Mouse (Mus musculus): ENCODE results near the gene Syn3. TPM values are rescaled to one million over a fixed set of nuclear protein-coding genes. Genes with fewer than 3 reads are reported as not detected.

Syn3 gene
- polyA plus RNA-seq, 1 experiment from 2014 or later, result 0.99 TPM

GRCm38 (mm10) chr10:86492089-86492907 lies 6.4 kb downstream of the Syn3 start:
- Histone ChIP-seq H3K27ac (ENCODE audit: low read depth, low read length) (no peak overlapping the region), H3K9ac (ENCODE audit: low read depth, low read length) (no peak overlapping the region), H3K36me3 (ENCODE audit: control insufficient read depth, insufficient read depth, low read length) (no peaks in the 10 kb centered on the region), H3K4me3 (ENCODE audit: low read depth, low read length) (no peak overlapping the region), H3K27me3 (ENCODE audit: control insufficient read depth, insufficient read depth, low read length) (no peaks in the 10 kb centered on the region), H3K9me3 (replicated peaks; ENCODE audit: control insufficient read depth, low read length) (no peaks in the 10 kb centered on the region), H3K4me1 (ENCODE audit: control insufficient read depth, insufficient read depth, low read length) (no peaks in the 10 kb centered on the region; the same call in 1 of the 2 replicates), H3K4me2 (no peak overlapping the region)
- ATAC-seq (replicated peaks; ENCODE audit: insufficient number of reproducible peaks, low FRiP score, low TSS enrichment), result no peak
- WGBS (ENCODE audit: insufficient replicate concordance), result 32% methylated on average over 2 of the region's 2 CpGs

GRCm38 (mm10) chr10:86491316-86492088 lies 7.2 kb downstream of the Syn3 start:
- H3K9ac ChIP-seq (ENCODE audit: low read depth, low read length), result no peak overlapping the region
- no peak for ATAC-seq (replicated peaks; ENCODE audit: insufficient number of reproducible peaks, low FRiP score, low TSS enrichment)
- no peaks in the 10 kb centered on the region for H3K27me3 ChIP-seq (ENCODE audit: control insufficient read depth, insufficient read depth, low read length)
- H3K27ac ChIP-seq (ENCODE audit: low read depth, low read length), result no peak overlapping the region
- no peak overlapping the region for H3K4me3 ChIP-seq (ENCODE audit: low read depth, low read length)
- H3K4me1 ChIP-seq (ENCODE audit: control insufficient read depth, insufficient read depth, low read length), result no peaks in the 10 kb centered on the region
- no peak overlapping the region for H3K4me2 ChIP-seq
- 33% methylated on average over 3 of the region's 3 CpGs for WGBS (ENCODE audit: insufficient replicate concordance)
- no peaks in the 10 kb centered on the region for H3K36me3 ChIP-seq (ENCODE audit: control insufficient read depth, insufficient read depth, low read length)
- no peaks in the 10 kb centered on the region for H3K9me3 ChIP-seq (replicated peaks; ENCODE audit: control insufficient read depth, low read length)

- WGBS (ENCODE audit: insufficient replicate concordance), result 66% methylated on average over 5 of the region's 5 CpGs
- Histone ChIP-seq H3K4me2 (no peak overlapping the region), H3K4me3 (ENCODE audit: low read depth, low read length) (no peak overlapping the region), H3K27ac (ENCODE audit: low read depth, low read length) (no peak overlapping the region), H3K9ac (ENCODE audit: low read depth, low read length) (no peak overlapping the region), H3K4me1 (ENCODE audit: control insufficient read depth, insufficient read depth, low read length) (no peaks in the 10 kb centered on the region), H3K36me3 (ENCODE audit: control insufficient read depth, insufficient read depth, low read length) (no peaks in the 10 kb centered on the region), H3K27me3 (ENCODE audit: control insufficient read depth, insufficient read depth, low read length) (no peaks in the 10 kb centered on the region), H3K9me3 (replicated peaks; ENCODE audit: control insufficient read depth, low read length) (no peaks in the 10 kb centered on the region)
- ATAC-seq (replicated peaks; ENCODE audit: insufficient number of reproducible peaks, low FRiP score, low TSS enrichment), result no peak
Measured at GRCm38 (mm10) chr10:86488544-86488943, 10.2 kb downstream of the Syn3 start.

- H3K9ac ChIP-seq (ENCODE audit: low read depth, low read length), result no peak overlapping the region
- no peaks in the 10 kb centered on the region for H3K9me3 ChIP-seq (replicated peaks; ENCODE audit: control insufficient read depth, low read length)
- no peaks in the 10 kb centered on the region for H3K27me3 ChIP-seq (ENCODE audit: control insufficient read depth, insufficient read depth, low read length)
- H3K4me3 ChIP-seq (ENCODE audit: low read depth, low read length), result no peak overlapping the region
- no peaks in the 10 kb centered on the region for H3K4me1 ChIP-seq (ENCODE audit: control insufficient read depth, insufficient read depth, low read length)
- ATAC-seq (replicated peaks; ENCODE audit: insufficient number of reproducible peaks, low FRiP score, low TSS enrichment), result no peak
- 62% methylated on average over 4 of the region's 4 CpGs for WGBS (ENCODE audit: insufficient replicate concordance)
- no peak overlapping the region for H3K27ac ChIP-seq (ENCODE audit: low read depth, low read length)
- no peak overlapping the region for H3K4me2 ChIP-seq
- no peaks in the 10 kb centered on the region for H3K36me3 ChIP-seq (ENCODE audit: control insufficient read depth, insufficient read depth, low read length)
Measured at GRCm38 (mm10) chr10:86485971-86486370, 12.7 kb downstream of the Syn3 start.

GRCm38 (mm10) chr10:86483968-86484367 lies 14.7 kb downstream of the Syn3 start:
- H3K9ac ChIP-seq (ENCODE audit: low read depth, low read length), result no peak overlapping the region
- H3K27me3 ChIP-seq (ENCODE audit: control insufficient read depth, insufficient read depth, low read length), result no peaks in the 10 kb centered on the region
- ATAC-seq (replicated peaks; ENCODE audit: insufficient number of reproducible peaks, low FRiP score, low TSS enrichment), result no peak
- no peak overlapping the region for H3K27ac ChIP-seq (ENCODE audit: low read depth, low read length)
- no peaks in the 10 kb centered on the region for H3K9me3 ChIP-seq (replicated peaks; ENCODE audit: control insufficient read depth, low read length)
- WGBS (ENCODE audit: insufficient replicate concordance), result 15% methylated on average over 3 of the region's 3 CpGs
- H3K4me1 ChIP-seq (ENCODE audit: control insufficient read depth, insufficient read depth, low read length), result no peaks in the 10 kb centered on the region; the same call in 1 of the 2 replicates
- no peak overlapping the region for H3K4me3 ChIP-seq (ENCODE audit: low read depth, low read length)
- H3K36me3 ChIP-seq (ENCODE audit: control insufficient read depth, insufficient read depth, low read length), result no peaks in the 10 kb centered on the region
- H3K4me2 ChIP-seq, result no peak overlapping the region

- no peak overlapping the region for H3K27ac ChIP-seq (ENCODE audit: low read depth, low read length)
Measured at GRCm38 (mm10) chr10:86482496-86482895, 16.2 kb downstream of the Syn3 start.

GRCm38 (mm10) chr10:86480711-86481110 lies 18.0 kb downstream of the Syn3 start:
- H3K9ac ChIP-seq (ENCODE audit: low read depth, low read length), result no peak overlapping the region
- no peaks in the 10 kb centered on the region; the same call in 1 of the 2 replicates for H3K4me1 ChIP-seq (ENCODE audit: control insufficient read depth, insufficient read depth, low read length)
- H3K27ac ChIP-seq (ENCODE audit: low read depth, low read length), result no peak overlapping the region
- no peaks in the 10 kb centered on the region for H3K27me3 ChIP-seq (ENCODE audit: control insufficient read depth, insufficient read depth, low read length)
- no peak overlapping the region for H3K4me2 ChIP-seq
- H3K4me3 ChIP-seq (ENCODE audit: low read depth, low read length), result no peak overlapping the region
- 78% methylated on average over 6 of the region's 6 CpGs for WGBS (ENCODE audit: insufficient replicate concordance)
- no peaks in the 10 kb centered on the region for H3K9me3 ChIP-seq (replicated peaks; ENCODE audit: control insufficient read depth, low read length)
- ATAC-seq (replicated peaks; ENCODE audit: insufficient number of reproducible peaks, low FRiP score, low TSS enrichment), result no peak
- no peaks in the 10 kb centered on the region for H3K36me3 ChIP-seq (ENCODE audit: control insufficient read depth, insufficient read depth, low read length)

More at GRCm38 (mm10) chr10:86482496-86482895, 16.2 kb downstream of the Syn3 start:
- Histone ChIP-seq H3K9me3 (replicated peaks; ENCODE audit: control insufficient read depth, low read length) (no peaks in the 10 kb centered on the region), H3K36me3 (ENCODE audit: control insufficient read depth, insufficient read depth, low read length) (no peaks in the 10 kb centered on the region), H3K9ac (ENCODE audit: low read depth, low read length) (no peak overlapping the region), H3K4me3 (ENCODE audit: low read depth, low read length) (no peak overlapping the region), H3K4me1 (ENCODE audit: control insufficient read depth, insufficient read depth, low read length) (no peaks in the 10 kb centered on the region; the same call in 1 of the 2 replicates), H3K4me2 (no peak overlapping the region), H3K27me3 (ENCODE audit: control insufficient read depth, insufficient read depth, low read length) (no peaks in the 10 kb centered on the region)
- no peak for ATAC-seq (replicated peaks; ENCODE audit: insufficient number of reproducible peaks, low FRiP score, low TSS enrichment)
- 79% methylated on average over 1 of the region's 1 CpGs for WGBS (ENCODE audit: insufficient replicate concordance)

- Histone ChIP-seq H3K9me3 (replicated peaks; ENCODE audit: control insufficient read depth, low read length) (no peaks in the 10 kb centered on the region), H3K4me3 (ENCODE audit: low read depth, low read length) (no peak overlapping the region), H3K9ac (ENCODE audit: low read depth, low read length) (no peak overlapping the region), H3K27ac (ENCODE audit: low read depth, low read length) (no peak overlapping the region), H3K4me1 (ENCODE audit: control insufficient read depth, insufficient read depth, low read length) (no peaks in the 10 kb centered on the region; the same call in 1 of the 2 replicates), H3K36me3 (ENCODE audit: control insufficient read depth, insufficient read depth, low read length) (no peaks in the 10 kb centered on the region), H3K4me2 (no peak overlapping the region), H3K27me3 (ENCODE audit: control insufficient read depth, insufficient read depth, low read length) (no peaks in the 10 kb centered on the region)
- WGBS (ENCODE audit: insufficient replicate concordance), result 47% methylated on average over 4 of the region's 4 CpGs
- no peak for ATAC-seq (replicated peaks; ENCODE audit: insufficient number of reproducible peaks, low FRiP score, low TSS enrichment)
Measured at GRCm38 (mm10) chr10:86479718-86480121, 19.0 kb downstream of the Syn3 start.

Data from heart, embryonic 11.5 days (tissue).